Mouse (Mus musculus) megakaryocyte-erythroid progenitor cell, adult 5-6 weeks (primary cell): ENCODE data around the gene Cfap65. TPM values are rescaled to one million over a fixed set of nuclear protein-coding genes. Genes with fewer than 3 reads are reported as not detected.

Experiments used
- ATAC-seq: replicated peaks from 2 replicates; pipeline ENCODE4 v1.8.0; 2016; ENCODE audit warnings: mild to moderate bottlenecking, inconsistent platforms; ENCODE audit not compliant: severe bottlenecking, poor library complexity, low FRiP score, low TSS enrichment
- total RNA-seq, 2 experiments: library from RNA; stranded (forward) in 1 of 2; stranded (reverse) in 1 of 2; fragments of 200-1000, 215-1000 nt in 1 of 2; fragments of >200 nt in 1 of 2; fragmentation: Nextera tagmentation in 1 of 2; gene quantifications; 2 replicates each; pipeline ENCODE4 v1.2.3; 2014 to 2017

Gene Cfap65
- total RNA-seq, 2 experiments from 2014 or later: not detected

- ATAC-seq: no peak
These were observed 50.9 kb downstream of the Cfap65 start for GRCm38 (mm10) chr1:74884196-74885141.

- no peak for ATAC-seq
These were observed 52.0 kb downstream of the Cfap65 start for GRCm38 (mm10) chr1:74883441-74883840.

DNA sequence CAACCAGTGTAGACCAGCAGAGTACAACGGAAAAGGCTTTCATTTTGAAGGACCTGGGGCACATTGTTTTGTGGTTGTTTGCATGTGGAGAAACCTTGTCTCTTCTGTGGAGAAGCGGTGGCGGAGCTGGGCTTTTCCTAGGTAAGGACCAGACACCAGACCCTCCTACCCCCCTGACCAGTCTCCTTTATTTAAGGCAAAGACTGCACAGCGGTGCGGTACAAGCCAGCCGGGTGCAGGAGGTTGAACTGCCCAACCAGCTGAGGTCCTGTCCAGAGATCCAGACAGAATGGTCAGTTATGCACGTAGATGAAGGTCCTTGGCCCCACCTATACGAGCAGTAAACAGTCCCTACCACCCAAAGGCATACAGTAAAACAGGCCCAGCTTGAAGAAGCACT lies 52.6 kb downstream of the Cfap65 start:
- ATAC-seq: no peak

- no peak for ATAC-seq
These were observed 53.2 kb downstream of the Cfap65 start for GRCm38 (mm10) chr1:74882055-74882734.

- peak; percentile 74; the same call in 1 of the 2 replicates for ATAC-seq
These were observed 54.5 kb downstream of the Cfap65 start for GRCm38 (mm10) chr1:74880785-74881360.

DNA sequence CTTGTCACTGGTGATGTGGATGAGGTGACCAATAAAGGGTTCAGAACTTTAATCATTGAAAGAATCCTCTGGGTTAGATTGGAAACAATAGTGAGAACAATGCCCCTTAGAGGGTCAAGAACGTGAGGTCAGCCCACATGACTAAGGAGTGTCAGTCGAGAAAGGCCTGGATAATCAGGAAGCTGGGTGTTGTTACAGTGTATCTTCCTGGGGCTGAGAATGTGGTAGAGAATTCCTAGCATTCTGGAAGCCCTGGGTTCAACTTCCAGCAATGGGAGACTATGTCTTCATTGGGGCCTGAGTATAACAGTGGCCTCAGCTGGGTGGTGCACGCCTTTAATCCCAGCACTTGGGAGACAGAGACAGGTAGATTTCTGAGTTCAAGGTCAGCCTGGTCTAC lies 58.2 kb downstream of the Cfap65 start:
- ATAC-seq: no peak

- ATAC-seq: no peak
These were observed 63.2 kb downstream of the Cfap65 start for GRCm38 (mm10) chr1:74872218-74872617.

- ATAC-seq: no peak
These were observed 73.6 kb downstream of the Cfap65 start for GRCm38 (mm10) chr1:74861783-74862182.

- no peak for ATAC-seq
These were observed 76.0 kb downstream of the Cfap65 start for GRCm38 (mm10) chr1:74859223-74859984.

DNA sequence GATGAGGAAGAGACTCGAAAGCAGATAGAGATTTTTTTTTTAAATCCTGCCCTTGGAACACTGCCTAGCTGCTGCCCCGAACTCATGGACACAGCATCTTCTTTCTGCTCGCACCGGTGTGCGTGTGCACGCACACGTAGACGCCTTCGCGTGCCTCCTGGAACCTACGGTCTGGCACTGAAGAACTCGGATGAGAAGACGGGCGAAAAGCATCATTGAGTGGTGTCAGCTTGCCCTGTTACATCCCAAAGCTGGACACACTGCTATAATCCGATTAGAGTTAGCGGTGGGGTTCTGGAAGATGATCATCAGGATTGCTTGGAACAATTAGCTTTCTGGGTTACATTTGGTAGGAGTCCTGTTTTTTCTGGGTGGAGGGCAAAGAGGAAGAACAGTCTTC lies 76.6 kb downstream of the Cfap65 start:
- no peak for ATAC-seq

GRCm38 (mm10) chr1:74858171-74858719 lies 77.2 kb downstream of the Cfap65 start:
- ATAC-seq: no peak

- no peak for ATAC-seq
These were observed 77.7 kb downstream of the Cfap65 start for GRCm38 (mm10) chr1:74857677-74858076.

GRCm38 (mm10) chr1:74857201-74857600 lies 78.2 kb downstream of the Cfap65 start:
- no peak for ATAC-seq

DNA sequence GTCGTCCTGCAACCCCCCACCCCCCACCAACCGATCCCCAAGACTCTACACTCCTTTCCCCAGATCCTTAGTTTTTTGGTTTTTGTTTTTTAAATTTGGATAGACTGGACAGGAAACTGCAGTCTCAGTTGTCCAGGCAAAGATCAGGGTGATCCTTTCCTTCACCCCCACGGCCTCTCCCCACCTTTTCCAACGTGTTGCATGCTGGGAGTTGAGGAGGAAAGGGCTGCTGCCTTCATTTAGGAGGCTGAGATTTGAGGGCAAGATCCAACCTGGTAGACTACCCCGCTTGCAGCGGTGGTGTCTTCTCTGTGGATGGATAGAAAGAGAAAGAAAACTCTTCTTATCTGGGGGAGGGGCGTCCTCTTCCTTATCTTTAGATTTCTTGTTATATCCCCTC lies 78.6 kb downstream of the Cfap65 start:
- no peak for ATAC-seq

DNA sequence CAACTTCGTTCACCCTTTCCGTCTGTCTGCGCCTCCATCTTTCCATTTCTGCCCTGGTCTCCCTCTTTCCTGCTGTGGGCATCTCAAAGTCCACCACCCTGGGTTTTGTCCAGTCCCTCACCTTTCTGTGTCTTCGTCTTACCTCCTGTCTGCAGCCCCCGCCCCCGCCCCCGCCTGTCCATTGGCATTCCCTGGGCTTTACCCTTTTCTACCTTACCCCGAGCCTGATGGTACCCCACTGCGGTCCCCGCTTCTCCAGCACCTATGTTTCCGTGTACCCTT lies 79.0 kb downstream of the Cfap65 start:
- no peak for ATAC-seq

GRCm38 (mm10) chr1:74855651-74856438 lies 79.6 kb downstream of the Cfap65 start:
- ATAC-seq: no peak

GRCm38 (mm10) chr1:74855156-74855555 lies 80.2 kb downstream of the Cfap65 start:
- no peak for ATAC-seq

- peak; percentile 82 for ATAC-seq
These were observed 80.9 kb downstream of the Cfap65 start, which contains the start of gene Cdk5r2 for GRCm38 (mm10) chr1:74854306-74855056. Gene Cdk5r2 (plus strand): TSS chr1:74854934.
